Mouse (Mus musculus) liver, adult (tissue): ENCODE results near the gene Cdc5l.

ENCODE experiments used
- GATA4 ChIP-seq: IDR thresholded peaks from 2 replicates; pipeline ENCODE4 v1.6.1; 2014; ENCODE audit warnings: mild to moderate bottlenecking, low read length; ENCODE audit not compliant: insufficient replicate concordance

The Cdc5l gene

DNA sequence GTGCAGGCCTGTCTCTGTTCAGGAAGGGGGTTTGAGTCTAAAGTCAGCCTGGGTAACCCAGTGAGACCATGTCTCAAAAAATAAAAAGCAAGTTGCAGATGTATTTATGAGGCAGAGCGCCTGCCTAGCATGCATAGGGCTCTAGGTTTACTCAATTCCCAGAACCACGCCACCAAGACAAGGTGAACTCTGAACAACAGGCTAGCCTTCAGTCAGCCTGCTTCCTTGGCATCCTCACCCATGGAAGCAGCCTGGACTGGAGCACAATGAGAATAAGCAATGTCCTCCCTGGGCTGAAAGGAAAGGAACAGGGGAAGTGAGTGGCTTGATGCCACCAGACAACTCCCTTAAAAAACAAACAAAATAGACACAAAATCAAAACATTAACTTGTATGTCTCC is 35.5 kb downstream of the Cdc5l start:
- TF ChIP-seq GATA4 = no peak

DNA sequence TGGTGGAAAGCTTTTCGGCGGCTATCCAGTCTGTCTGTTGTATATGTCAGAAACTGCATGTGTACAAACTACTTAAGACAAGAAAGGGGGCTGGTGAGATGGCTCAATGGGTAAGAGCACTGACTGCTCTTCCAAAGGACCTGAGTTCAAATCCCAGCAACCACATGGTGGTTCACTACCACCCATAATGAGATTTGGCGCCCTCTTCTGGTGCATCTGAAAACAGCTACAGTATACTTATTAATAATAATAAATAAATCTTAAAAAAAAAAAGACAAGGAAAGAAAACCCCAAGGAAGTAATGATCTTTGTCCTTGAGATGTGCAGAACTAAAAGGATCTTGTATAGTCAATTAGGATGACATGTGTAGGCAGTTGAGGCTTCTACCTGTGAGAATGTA is 36.0 kb downstream of the Cdc5l start:
- no peak for TF ChIP-seq GATA4

DNA sequence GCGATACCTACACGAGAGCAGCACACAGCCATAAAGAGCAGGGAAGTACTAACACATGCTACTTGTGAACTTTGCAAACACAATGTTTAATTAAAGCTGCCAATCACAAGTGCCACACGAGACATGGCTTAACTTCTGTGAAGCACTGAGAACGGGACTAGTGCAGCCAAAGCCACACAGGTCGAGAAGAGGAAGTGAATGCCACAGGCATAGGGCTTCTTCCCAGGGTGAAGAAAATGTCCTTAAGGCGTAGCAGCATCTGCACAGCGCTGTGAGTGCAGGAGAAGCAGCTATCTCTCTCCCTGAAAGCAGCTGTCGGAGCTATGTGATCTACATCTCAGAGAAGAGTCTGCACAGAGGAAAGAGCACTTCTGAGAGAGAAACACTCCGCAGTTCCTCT is 38.9 kb downstream of the Cdc5l start:
- no peak for TF ChIP-seq GATA4

DNA sequence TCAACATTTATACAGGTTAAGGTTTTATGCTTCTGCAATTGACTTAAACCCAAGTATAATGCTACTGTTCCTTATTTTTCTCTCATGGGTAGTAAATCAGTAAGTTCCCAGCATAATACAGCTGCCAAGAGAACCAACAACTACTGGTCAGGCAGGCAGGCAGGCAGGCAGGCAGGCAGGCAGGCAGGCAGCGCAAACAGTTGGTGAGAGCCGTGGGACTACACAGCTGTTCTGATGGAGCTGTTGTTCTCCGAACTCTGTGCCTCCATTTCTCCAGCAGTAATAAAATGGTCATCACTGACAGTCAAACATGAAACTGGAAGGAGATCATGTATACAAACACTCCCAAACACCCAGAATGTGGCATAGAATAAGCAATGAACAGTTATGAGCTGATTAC is 39.8 kb downstream of the Cdc5l start:
- TF ChIP-seq GATA4 = no peak

DNA sequence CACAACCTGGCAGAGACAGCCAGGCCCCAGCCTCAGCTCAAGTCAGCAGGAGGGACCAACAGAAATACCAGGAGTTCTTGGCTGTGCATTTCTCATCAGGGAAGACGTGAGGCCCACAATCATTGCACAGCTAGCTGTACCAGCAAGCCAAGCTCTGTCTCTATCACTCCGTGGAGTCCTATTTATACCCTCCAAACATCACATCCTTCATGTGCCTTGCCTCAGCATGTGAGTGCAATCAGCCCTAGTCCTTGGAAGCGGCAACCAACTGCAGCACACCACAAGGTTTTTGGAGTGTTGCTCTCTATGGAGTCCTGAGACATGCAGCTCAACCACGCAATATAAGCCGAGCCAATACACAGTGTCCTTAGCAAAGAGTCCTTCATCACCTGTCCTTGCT is 43.6 kb downstream of the Cdc5l start:
- no peak for TF ChIP-seq GATA4

DNA sequence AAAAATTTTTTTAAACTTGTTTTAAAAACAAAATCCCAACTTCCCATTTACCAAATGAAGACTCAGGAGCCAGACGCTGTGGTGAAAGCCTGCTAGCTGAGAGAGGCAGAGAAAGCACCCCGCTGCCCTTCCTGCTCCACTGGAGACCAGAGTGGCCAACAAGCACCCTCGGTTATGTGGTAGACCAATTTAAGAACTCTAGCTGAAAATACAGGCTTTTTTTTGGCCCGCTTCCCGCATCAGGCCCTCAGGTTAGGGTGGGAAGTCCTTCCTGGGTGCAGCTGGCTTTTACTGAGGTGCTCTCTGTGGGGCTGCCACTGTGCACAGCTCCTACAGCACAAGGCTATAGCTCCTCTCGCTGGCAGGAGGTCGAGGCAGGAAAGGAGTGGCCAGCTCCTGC is 46.6 kb downstream of the Cdc5l start:
- no peak for TF ChIP-seq GATA4

DNA sequence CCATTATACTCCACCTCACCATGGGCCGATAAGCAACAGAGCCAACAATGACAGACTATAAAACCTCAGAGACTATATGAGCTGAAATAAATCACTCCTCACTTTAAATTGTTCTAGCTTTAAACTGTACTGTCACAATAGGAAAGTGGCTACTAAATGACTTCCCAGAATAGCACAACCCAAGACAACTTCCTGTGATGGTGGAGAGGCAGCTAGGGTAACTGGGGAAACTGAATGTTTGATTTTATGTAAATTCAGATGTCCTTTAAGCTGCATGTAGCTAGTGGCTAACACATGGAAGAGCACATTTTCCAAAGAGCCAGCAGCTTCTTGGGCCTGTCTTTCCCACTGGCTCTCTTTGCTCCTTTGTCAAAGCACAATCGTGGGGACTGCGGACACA is 50.2 kb downstream of the Cdc5l start:
- no peak for TF ChIP-seq GATA4

DNA sequence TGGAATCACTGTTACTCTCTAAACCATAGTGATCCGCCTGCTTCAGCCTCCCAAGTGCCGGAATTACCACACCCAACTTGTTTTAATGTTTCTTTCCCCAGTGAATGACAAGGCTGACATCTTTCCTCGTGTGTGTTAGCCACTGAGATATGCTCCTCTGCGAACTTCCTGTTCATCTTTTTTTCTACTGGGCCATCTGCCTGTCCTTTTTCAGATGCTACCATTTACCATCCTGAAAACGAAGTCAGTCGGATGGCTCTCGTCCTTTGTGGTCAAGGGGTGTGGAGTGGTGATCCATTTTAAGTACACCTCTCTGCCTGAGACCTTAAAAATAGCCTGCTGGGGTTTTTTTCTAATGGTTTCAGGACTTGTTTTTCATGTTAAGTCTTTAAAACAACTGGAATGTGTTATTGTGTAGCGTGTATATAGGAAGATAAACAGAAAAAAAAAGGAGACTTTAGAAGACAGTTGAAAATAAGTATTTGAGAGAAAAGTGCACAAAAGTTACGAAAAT is 54.2 kb downstream of the Cdc5l start:
- no peak for TF ChIP-seq GATA4

DNA sequence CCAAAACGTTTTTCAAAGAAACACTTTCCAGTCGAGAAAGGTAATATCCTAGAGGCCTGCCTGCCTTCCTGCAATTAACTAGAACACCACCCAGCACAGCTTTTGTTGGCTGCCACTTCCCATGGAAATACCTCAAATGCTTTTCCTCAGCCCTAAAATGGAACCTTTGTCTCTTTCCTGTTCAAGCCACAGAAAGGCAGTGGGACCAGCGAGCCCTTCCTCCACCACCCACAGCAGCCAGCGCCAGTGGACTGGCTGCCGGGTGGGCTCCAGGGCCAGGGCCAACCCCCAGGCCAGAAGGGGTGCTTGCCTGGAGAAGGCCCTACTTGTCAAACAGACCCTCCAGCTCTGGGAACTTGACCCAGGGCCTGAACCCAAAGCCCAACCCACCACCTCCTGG is 56.2 kb downstream of the Cdc5l start:
- TF ChIP-seq GATA4 = no peak

DNA sequence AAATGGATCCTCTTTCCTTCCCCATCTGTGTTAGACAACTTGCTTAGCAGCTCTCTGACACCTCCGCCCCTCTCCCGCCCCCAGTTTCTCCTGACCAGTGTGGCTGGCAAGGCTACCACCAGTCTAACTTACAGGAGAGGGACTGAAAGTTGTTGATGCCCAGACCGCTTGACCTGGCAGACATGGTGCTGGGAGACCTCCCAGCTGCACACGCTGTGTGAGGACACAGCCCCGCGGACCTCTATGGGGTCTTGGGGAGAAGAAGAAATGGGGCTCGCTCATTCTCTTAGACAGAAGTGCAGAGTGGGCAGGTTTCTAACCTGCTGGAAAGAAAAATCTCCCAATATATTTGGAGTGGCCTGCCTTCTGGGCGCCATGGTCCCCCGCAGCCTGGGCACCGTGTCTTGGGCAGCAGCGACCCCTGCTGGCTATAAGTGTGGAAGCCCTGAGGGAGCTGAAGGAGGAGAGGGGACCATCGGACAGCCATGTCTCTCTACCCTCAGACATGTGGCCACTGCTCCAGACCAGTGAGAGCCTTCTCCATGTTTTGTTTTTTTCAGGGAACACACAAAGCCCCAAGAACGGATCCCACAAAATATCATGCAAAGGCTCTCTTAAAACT is 59.4 kb downstream of the Cdc5l start:
- no peak for TF ChIP-seq GATA4

DNA sequence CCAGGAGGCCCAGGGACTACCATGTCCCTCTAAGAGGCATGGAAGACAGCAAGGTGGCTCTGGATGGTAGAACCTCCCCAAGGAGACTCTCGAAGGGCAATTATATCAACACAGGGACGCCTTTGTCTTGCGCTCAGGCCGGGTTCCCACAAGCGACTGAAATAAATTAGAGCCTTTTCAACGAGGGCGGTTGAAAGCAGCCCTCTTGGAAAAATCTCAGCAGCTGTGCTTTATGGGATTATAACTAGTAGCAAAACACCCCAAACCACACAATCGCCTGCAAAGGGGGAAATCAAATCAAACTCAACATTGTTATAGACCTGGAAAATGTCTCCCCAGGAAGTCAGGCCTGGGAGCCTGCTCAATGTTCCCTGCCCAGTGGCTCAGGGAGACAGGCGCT is 62.5 kb downstream of the Cdc5l start:
- no peak for TF ChIP-seq GATA4

DNA sequence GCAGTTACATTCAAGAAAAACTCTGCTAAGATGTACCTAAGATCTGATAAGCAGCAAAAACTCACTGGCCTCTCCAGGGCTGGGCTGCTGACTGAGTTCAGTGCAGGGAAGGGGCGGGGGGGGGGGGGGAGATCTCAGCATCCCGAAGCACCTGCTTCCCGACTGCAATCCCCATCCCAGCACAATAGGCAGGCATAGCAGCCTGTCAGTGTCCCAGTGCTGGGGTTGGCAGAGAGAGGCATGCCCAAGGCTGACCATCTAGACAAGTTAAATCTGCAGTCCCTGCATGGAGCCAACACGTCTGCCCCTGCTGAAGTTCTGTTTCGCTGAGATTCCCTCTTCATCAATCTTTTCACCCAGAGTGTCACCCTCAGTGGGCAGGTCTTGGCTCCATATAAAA is 63.0 kb downstream of the Cdc5l start:
- TF ChIP-seq GATA4 = no peak

DNA sequence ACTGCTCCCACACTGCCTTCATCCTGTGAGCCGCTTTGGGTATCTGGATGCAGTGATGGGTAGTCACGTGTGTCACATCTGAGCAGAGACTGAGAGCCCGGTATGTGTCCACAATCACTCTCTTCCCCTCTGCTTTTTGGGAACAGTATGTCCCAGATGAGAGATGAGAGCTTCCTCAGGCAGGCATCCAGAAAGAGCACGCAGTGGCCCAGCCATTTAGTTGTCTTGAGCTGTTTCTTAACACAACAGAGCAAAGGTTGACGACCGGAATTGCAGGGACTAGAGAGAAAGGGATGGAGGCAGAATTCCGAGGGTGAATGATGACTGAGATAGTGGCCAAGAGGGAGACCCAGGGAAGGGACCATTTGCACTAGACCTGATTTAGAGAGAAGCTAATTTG is 68.7 kb downstream of the Cdc5l start:
- no peak for TF ChIP-seq GATA4

DNA sequence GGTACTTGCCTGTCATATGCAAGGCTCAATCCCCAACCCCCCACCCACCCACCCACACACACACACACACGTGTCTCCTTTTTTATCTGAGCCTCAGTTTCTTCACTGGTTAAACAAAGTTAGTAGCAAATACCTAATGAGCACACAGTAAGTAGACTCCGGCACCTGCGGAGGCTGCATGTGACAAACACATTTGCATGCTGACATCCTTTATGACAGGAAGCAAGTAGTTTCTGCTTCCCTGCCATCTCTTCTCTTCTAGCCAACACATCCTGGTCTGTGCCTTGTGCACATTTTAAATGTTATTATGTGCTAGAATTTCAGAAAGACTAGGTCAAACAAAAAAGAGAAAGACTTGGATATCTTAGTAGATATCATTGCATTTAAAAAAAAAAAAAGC is 72.6 kb downstream of the Cdc5l start:
- no peak for TF ChIP-seq GATA4

DNA sequence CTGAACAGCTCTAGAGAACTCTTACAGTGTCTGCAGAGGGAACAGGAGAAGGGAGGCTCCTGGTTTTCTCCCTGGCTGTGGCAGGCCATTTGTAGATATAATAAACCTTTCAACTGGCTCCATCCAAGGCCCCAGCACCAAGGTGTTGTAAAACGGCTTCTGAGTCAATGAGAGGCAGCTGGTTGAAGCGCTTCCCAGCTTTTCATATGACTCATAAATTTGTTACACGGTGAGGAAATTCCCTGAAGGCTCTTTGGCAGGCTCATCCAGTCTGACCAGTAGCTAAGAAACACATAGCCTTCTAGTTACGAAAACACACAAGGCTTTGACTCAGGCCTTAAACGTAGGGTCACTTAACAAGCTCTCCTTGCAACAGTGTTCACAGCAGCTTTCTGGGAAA is 74.1 kb downstream of the Cdc5l start:
- no peak for TF ChIP-seq GATA4

DNA sequence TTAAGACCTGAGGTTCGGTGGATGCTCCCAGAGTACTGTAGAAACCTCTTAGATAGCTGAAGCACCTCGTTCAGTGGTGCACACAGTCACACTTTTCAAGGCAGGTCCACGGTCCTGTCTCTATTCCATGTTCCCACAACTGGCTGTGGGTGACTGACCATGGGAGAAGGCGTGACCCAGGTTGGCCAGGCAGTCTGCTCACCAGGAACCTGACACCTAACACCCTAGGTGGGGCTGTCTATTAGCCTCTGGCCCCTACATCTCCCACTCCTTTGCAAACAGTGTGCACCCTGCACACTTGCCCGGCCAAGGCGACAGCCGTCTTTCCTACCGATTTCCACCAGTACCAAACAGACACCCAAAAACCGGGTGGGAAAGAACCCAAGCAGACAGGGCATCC is 77.1 kb downstream of the Cdc5l start:
- no peak for TF ChIP-seq GATA4

DNA sequence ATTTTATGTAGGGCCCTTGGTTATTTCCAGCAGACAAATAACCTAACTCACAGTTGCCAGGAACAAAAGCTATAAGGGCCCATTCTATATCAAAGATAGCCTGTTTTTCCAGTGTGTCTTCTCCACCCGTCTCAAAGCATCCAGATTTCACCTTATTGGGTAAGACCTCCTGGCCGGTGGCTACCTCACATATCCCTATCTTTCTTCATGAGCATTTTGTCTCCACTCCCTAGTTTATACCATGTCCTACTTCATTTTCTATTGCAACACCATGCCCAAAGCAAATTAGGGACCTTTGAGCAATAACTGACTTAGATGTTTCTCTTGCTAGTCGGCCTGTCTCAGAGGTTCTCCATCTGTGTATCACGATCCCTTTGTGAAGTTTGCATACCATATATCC is 85.6 kb downstream of the Cdc5l start:
- no peak for TF ChIP-seq GATA4
